Mouse (Mus musculus): ENCODE measurements around the gene Zdhhc7. TPM values are rescaled to one million over a fixed set of nuclear protein-coding genes. Genes with fewer than 3 reads are reported as not detected.

The Zdhhc7 gene
- polyA plus RNA-seq, 1 experiment from 2014 or later, result 10.8 TPM

DNA sequence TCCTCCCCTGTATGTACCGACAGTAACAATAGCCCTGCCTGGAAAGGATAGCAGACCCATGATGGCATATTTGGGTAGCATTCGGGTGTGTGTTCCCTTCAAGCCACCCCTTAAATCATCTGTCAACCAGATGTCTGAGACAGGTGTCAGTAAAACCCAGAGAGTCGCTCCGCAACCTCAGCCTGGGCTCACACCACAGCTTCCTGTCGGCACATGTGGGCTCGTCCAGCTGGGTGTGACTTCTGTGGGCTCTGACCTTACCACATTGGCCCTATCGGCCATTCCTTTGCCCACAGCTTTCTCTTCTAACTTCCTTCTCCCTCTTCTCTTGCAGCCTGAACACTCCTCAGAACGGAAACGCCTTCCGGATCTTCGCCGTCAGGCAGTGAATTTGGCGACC lies 51.3 kb downstream of the Zdhhc7 start:
- 0 out of 2 replicates have a peak overlapping the region, but pooled peaks have one; percentile 2 for H3K4me2 ChIP-seq (ENCODE audit: low read depth, low read length)
- H3K9me3 ChIP-seq (ENCODE audit: low read length), result no peaks in the 10 kb centered on the region
- peaks cover 13% of the 10 kb centered on the region for H3K4me1 ChIP-seq (ENCODE audit: insufficient read depth)
- DNase-seq (peak; percentile 56), ATAC-seq (peak; percentile 54; the same call in 1 of the 2 replicates)
- no peaks in the 10 kb centered on the region for H3K36me3 ChIP-seq (replicated peaks; ENCODE audit: insufficient read depth, low read length)
- no peak overlapping the region for H3K4me3 ChIP-seq (ENCODE audit: low read depth, low read length)
- TF ChIP-seq CTCF (IDR thresholded peaks at IDR 0.05; ENCODE audit: low read depth) (no peak), EP300 (IDR thresholded peaks at IDR 0.05; ENCODE audit: low read depth) (no peak)
- H3K9ac ChIP-seq (replicated peaks), result no peak overlapping the region
- peak overlapping the region; percentile 73 for H3K27ac ChIP-seq (ENCODE audit: low read depth)
- no peaks in the 10 kb centered on the region for H3K27me3 ChIP-seq (ENCODE audit: insufficient read depth, low read length)
- 30% methylated on average over 13 of the region's 13 CpGs for WGBS (ENCODE audit: insufficient replicate concordance)

DNA sequence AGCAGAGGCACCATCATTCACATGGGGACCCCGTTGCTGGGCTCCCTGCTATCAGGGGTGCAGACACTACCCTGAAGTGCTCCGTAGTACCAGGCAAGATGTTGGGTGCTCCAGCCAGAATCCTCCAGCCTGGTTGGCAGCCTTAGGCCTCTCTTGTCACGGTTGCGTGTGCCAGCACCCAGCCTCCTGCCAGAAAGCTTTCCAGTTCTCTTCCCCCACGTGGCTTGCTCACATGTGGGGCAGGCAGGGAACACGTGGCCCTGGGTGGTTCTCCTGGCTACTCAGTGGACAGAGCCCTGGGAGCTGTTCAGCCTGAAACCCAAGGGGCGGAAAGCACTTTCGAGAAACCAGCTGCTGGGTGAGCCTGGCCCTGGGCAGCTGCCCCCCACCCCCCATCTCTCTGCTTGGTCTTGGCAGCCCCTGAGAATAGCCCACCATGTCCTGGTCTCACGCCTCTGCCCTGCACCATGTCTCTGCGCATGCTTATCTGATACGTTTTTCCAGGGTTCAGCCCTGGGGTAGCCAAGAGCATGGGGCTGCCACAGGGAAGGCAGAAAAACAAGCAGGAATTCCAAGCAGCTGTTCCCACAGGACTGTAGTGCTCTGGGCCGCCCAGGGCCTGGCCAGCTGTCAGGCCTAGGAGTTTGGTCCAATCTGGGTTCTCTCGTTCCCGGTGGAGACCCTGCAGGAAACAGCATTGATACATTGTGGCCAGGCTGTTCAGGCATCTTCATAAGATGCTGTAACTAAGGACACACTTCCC lies 54.8 kb downstream of the Zdhhc7 start:
- Histone ChIP-seq H3K27ac (ENCODE audit: low read depth) (peak overlapping the region; percentile 25; the same call in 1 of the 2 replicates), H3K9ac (replicated peaks) (no peak overlapping the region), H3K27me3 (ENCODE audit: insufficient read depth, low read length) (no peaks in the 10 kb centered on the region), H3K36me3 (replicated peaks; ENCODE audit: insufficient read depth, low read length) (no peaks in the 10 kb centered on the region), H3K4me1 (ENCODE audit: insufficient read depth) (peaks cover 25% of the 10 kb centered on the region), H3K4me2 (ENCODE audit: low read depth, low read length) (no peak overlapping the region), H3K9me3 (ENCODE audit: low read length) (no peaks in the 10 kb centered on the region), H3K4me3 (ENCODE audit: low read depth, low read length) (no peak overlapping the region)
- DNase-seq (no peak), ATAC-seq (no peak)
- TF ChIP-seq CTCF (IDR thresholded peaks at IDR 0.05; ENCODE audit: low read depth) (no peak), EP300 (IDR thresholded peaks at IDR 0.05; ENCODE audit: low read depth) (no peak)
- WGBS (ENCODE audit: insufficient replicate concordance), result 73% methylated on average over 14 of the region's 14 CpGs

DNA sequence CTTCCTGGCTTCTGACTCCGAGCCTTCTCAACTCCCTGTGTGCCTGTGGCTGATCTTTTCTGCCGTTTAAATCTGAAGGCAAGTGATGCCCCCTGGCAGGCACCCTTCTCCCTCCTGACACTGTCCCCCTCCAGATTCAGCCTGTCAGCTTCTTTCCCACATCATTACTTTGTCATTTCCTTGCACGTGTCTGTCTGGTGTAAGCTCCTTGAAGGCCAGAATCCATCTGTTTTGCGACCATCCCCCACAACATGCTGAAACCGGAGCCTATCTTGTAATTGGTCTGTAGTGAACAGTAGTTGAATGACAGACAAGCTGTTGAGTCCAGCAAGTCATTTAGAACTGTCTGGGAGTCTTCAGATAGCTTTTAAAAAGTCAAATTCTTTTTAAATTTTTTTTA lies 55.8 kb downstream of the Zdhhc7 start:
- Histone ChIP-seq H3K4me2 (ENCODE audit: low read depth, low read length) (no peak overlapping the region), H3K4me1 (ENCODE audit: insufficient read depth) (peaks cover 19% of the 10 kb centered on the region), H3K9ac (replicated peaks) (no peak overlapping the region), H3K36me3 (replicated peaks; ENCODE audit: insufficient read depth, low read length) (no peaks in the 10 kb centered on the region), H3K27ac (ENCODE audit: low read depth) (peak overlapping the region; percentile 42; the same call in 1 of the 2 replicates), H3K9me3 (ENCODE audit: low read length) (no peaks in the 10 kb centered on the region), H3K27me3 (ENCODE audit: insufficient read depth, low read length) (no peaks in the 10 kb centered on the region), H3K4me3 (ENCODE audit: low read depth, low read length) (no peak overlapping the region)
- TF ChIP-seq EP300 (IDR thresholded peaks at IDR 0.05; ENCODE audit: low read depth) (no peak), CTCF (IDR thresholded peaks at IDR 0.05; ENCODE audit: low read depth) (no peak)
- no peak for DNase-seq
- no peak for ATAC-seq
- WGBS (ENCODE audit: insufficient replicate concordance), result 66% methylated on average over 5 of the region's 5 CpGs

DNA sequence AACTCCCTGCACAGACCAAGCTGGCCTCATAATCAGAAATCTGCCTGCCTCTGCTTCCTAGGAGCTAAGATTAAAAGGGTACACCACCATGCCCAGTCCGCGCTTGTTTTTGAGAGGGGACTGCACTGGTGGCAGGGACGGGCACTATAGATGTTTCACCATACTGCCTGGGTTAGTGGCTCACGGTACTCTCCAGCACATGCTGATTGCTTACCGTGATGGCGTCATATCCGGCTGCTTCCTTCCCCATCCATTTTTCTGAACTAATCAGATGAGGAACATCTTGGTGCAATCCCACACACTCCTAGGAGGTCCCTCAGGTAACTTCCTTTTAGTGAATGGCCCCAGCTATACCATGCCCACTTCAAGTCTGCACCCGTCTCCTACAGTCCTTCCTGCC lies 56.4 kb downstream of the Zdhhc7 start:
- Histone ChIP-seq H3K27me3 (ENCODE audit: insufficient read depth, low read length) (no peaks in the 10 kb centered on the region), H3K9me3 (ENCODE audit: low read length) (no peaks in the 10 kb centered on the region), H3K36me3 (replicated peaks; ENCODE audit: insufficient read depth, low read length) (no peaks in the 10 kb centered on the region), H3K4me1 (ENCODE audit: insufficient read depth) (peaks cover 19% of the 10 kb centered on the region), H3K9ac (replicated peaks) (no peak overlapping the region), H3K4me2 (ENCODE audit: low read depth, low read length) (no peak overlapping the region), H3K4me3 (ENCODE audit: low read depth, low read length) (no peak overlapping the region), H3K27ac (ENCODE audit: low read depth) (peak overlapping the region; percentile 42)
- TF ChIP-seq EP300 (IDR thresholded peaks at IDR 0.05; ENCODE audit: low read depth) (no peak), CTCF (IDR thresholded peaks at IDR 0.05; ENCODE audit: low read depth) (no peak)
- ATAC-seq (peak; percentile 10), DNase-seq (peak; percentile 43)
- 59% methylated on average over 8 of the region's 8 CpGs for whole genome bisulfite sequencing (ENCODE audit: insufficient replicate concordance)

DNA sequence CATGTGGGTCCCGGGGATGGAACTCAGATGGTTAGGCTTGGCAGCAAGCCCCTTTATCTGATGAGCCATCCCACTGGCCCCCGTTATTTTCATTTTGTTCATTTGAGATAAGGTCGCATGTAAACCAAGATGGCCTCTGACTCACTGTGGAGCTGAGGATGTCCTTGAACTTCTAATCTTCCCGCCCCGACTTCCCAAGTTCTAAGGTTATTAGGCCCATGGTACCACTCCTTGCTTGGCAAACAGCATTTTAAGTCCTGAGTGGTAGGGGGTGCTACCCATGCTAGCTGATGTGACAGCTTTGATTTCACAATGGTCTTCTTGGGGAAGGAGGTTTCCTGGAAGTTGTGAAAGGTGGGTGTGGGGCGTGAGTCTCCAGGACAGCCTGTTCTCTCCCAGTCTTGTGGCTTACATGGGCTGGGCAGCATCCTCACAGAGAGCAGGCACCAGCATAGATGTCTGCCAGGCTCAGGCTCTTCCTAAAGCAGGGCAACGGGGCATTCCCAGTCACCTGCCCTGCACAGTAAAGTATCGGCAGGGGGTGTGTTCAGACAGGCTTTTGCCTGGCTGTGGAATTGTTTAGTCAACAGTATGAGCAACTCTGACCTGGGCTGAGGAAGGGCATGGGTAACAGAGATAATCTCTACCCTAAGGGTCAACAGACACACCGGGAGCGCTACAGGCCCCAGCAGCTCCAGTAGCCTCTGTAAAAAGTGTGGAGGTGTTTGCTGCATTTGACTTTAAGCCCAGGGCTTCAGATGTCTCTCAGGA lies 58.6 kb downstream of the Zdhhc7 start:
- H3K9me3 ChIP-seq (ENCODE audit: low read length), result no peaks in the 10 kb centered on the region
- H3K27me3 ChIP-seq (ENCODE audit: insufficient read depth, low read length), result no peaks in the 10 kb centered on the region
- peaks cover 16% of the 10 kb centered on the region for H3K4me1 ChIP-seq (ENCODE audit: insufficient read depth)
- WGBS (ENCODE audit: insufficient replicate concordance), result 32% methylated on average over 10 of the region's 10 CpGs
- DNase-seq (peak; percentile 56), ATAC-seq (peak; percentile 47)
- H3K9ac ChIP-seq (replicated peaks), result no peak overlapping the region
- peak; percentile 82 for TF ChIP-seq EP300 (IDR thresholded peaks at IDR 0.05; ENCODE audit: low read depth)
- TF ChIP-seq CTCF (IDR thresholded peaks at IDR 0.05; ENCODE audit: low read depth), result no peak
- no peak overlapping the region for H3K4me2 ChIP-seq (ENCODE audit: low read depth, low read length)
- H3K36me3 ChIP-seq (replicated peaks; ENCODE audit: insufficient read depth, low read length), result no peaks in the 10 kb centered on the region
- H3K27ac ChIP-seq (ENCODE audit: low read depth), result peak overlapping the region; percentile 62; the same call in 1 of the 2 replicates
- H3K4me3 ChIP-seq (ENCODE audit: low read depth, low read length), result no peak overlapping the region

DNA sequence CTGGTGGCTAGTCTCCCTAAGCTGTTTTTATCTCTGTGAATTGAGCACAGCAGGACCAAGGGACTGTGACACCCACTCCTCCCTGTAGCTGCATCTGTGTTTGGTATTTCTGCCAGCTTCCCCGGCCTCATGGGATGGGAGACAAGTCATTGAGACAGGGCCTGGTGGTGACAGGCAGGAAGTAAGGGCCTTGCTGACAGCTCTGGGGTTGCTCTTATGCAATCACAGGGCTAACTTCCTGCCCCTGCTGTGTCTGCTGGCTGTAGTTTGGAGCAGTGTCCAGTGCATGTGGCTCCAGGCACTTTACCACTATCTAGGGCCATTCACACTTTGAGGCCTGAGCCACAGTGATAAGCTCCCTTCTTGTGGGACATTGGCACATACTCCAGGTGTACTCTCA lies 60.4 kb downstream of the Zdhhc7 start:
- no peak overlapping the region for H3K4me3 ChIP-seq (ENCODE audit: low read depth, low read length)
- 22% methylated on average over 1 of the region's 1 CpGs for WGBS (ENCODE audit: insufficient replicate concordance)
- H3K27me3 ChIP-seq (ENCODE audit: insufficient read depth, low read length), result no peaks in the 10 kb centered on the region
- H3K9me3 ChIP-seq (ENCODE audit: low read length), result no peaks in the 10 kb centered on the region
- H3K4me2 ChIP-seq (ENCODE audit: low read depth, low read length), result no peak overlapping the region
- peak; percentile 42; the same call in 1 of the 2 replicates for TF ChIP-seq EP300 (IDR thresholded peaks at IDR 0.05; ENCODE audit: low read depth)
- TF ChIP-seq CTCF (IDR thresholded peaks at IDR 0.05; ENCODE audit: low read depth), result no peak
- peaks cover 19% of the 10 kb centered on the region for H3K4me1 ChIP-seq (ENCODE audit: insufficient read depth)
- H3K27ac ChIP-seq (ENCODE audit: low read depth), result peak overlapping the region; percentile 62
- DNase-seq, result peak; percentile 57
- H3K9ac ChIP-seq (replicated peaks), result no peak overlapping the region
- H3K36me3 ChIP-seq (replicated peaks; ENCODE audit: insufficient read depth, low read length), result no peaks in the 10 kb centered on the region
- ATAC-seq, result peak; percentile 73

All from liver, postnatal 0 days (tissue).